Mouse (Mus musculus) heart, adult 2 months (tissue): Measurements from ENCODE around the gene Pitpnm3.

Source experiments
- CTCF ChIP-seq: fragments of 200-600 bp; IDR thresholded peaks from 2 replicates; pipeline ENCODE4 v1.8.1; 2022; ENCODE audit warnings: antibody characterized with exemption, mild to moderate bottlenecking, moderate library complexity
- POLR2A ChIP-seq: fragments of 200-500 bp; IDR thresholded peaks from 2 replicates; pipeline ENCODE4 v1.6.1; 2011; ENCODE audit warnings: mild to moderate bottlenecking, low read depth, low read length, control low read depth; ENCODE audit not compliant: insufficient read depth

DNA sequence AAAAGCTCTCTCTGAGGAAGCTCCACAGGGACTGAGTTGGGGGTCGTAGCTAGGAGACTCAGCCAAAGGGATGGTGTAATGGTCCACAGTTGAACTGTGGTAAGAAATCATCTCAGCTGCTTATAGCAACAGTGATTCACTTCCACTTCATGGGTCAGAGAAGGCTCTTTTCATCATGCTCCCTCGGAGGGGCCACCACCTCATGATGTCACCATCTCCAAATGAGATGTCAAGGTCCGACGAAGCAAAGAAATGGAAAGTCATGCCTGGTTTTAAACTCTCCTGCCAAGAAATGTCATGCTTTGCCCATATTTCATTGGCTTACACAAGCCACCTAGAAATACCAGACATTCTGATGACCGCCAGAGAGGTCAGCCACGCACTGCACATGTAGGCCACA is 15.2 kb downstream of the Pitpnm3 start:
- TF ChIP-seq POLR2A, result no peak
- TF ChIP-seq CTCF, result no peak
